Mouse (Mus musculus) ES-E14 (cell line): ENCODE data around the gene C1qtnf6. TPM values are rescaled to one million over a fixed set of nuclear protein-coding genes. Genes with fewer than 3 reads are reported as not detected.

Experiments
- DNase-seq: peaks from one replicate; pipeline ENCODE4 v3.0.0-alpha.2; 2013; ENCODE audit warnings: low read depth, low spot score
- H3K27ac ChIP-seq: 2 replicates; pipeline ENCODE4 v1.5.1; 2012; ENCODE audit warnings: low read depth, mild to moderate bottlenecking, low read length, moderate library complexity, mixed read lengths; ENCODE audit not compliant: poor library complexity, insufficient read depth, severe bottlenecking
- H3K36me3 ChIP-seq: 2 replicates; pipeline ENCODE4 v1.6.1; 2012; ENCODE audit warnings: mild to moderate bottlenecking, low read length, moderate library complexity, mixed read lengths; ENCODE audit not compliant: control insufficient read depth, poor library complexity, insufficient read depth, severe bottlenecking
- H3K4me1 ChIP-seq, 2 experiments: fragments of 150-350 bp in 1 of 2; sonication (generic) in 1 of 2; 2 replicates each; pipeline ENCODE4 v1.6.1; 2012; ENCODE audit warnings: low read length in 2 of 2, mild to moderate bottlenecking in 1 of 2, mixed read lengths in 1 of 2; ENCODE audit not compliant: control insufficient read depth in 2 of 2, insufficient read depth in 2 of 2, poor library complexity in 1 of 2
- H3K4me3 ChIP-seq, 2 experiments: fragments of 150-350 bp in 1 of 2; sonication (generic) in 1 of 2; 2 replicates each; pipeline ENCODE4 v1.5.1; 2012; ENCODE audit warnings: low read length in 2 of 2, low read depth in 1 of 2, mild to moderate bottlenecking in 1 of 2, mixed read lengths in 1 of 2; ENCODE audit not compliant: insufficient read depth in 1 of 2, poor library complexity in 1 of 2, severe bottlenecking in 1 of 2
- H3K9ac ChIP-seq: 2 replicates; pipeline ENCODE4 v1.6.1; 2012; ENCODE audit warnings: low read depth, mild to moderate bottlenecking, low read length, mixed read lengths; ENCODE audit not compliant: poor library complexity, insufficient read depth, severe bottlenecking
- H3K9me3 ChIP-seq: fragments of 150-350 bp; sonication (generic); 2 replicates; pipeline ENCODE4 v1.6.1; 2012; ENCODE audit warnings: low read depth, mild to moderate bottlenecking, low read length; ENCODE audit not compliant: control insufficient read depth, insufficient read depth
- CHD2 ChIP-seq: IDR thresholded peaks from 2 replicates; pipeline ENCODE4 v1.6.1; 2014; ENCODE audit warnings: mild to moderate bottlenecking, low read depth, low read length, inconsistent platforms
- HCFC1 ChIP-seq: IDR thresholded peaks from 2 replicates; pipeline ENCODE4 v1.6.1; 2012; ENCODE audit warnings: low read length, inconsistent platforms, borderline replicate concordance; ENCODE audit not compliant: insufficient read depth
- MAFK ChIP-seq: IDR thresholded peaks from 2 replicates; pipeline ENCODE4 v1.6.1; 2014; ENCODE audit warnings: mild to moderate bottlenecking, low read depth, low read length, inconsistent platforms; ENCODE audit not compliant: insufficient read depth
- ZC3H11A ChIP-seq: IDR thresholded peaks from 2 replicates; pipeline ENCODE4 v1.6.1; 2012; ENCODE audit warnings: low read depth, mild to moderate bottlenecking, inconsistent platforms, low read length, borderline replicate concordance
- ZNF384 ChIP-seq: IDR thresholded peaks from 2 replicates; pipeline ENCODE4 v1.6.1; 2012; ENCODE audit warnings: low read depth, low read length, inconsistent platforms
- in situ Hi-C, 2 experiments: fragments of 600-800 bp; cut with MboI; formaldehyde crosslinking; loops; one replicate each; pipeline ENCODE4 v1.15.1; 2025; ENCODE audit warnings: low sequenced_read_pairs in 2 of 2, inconsistent platforms in 1 of 2; ENCODE audit not compliant: unreplicated experiment in 2 of 2
- total RNA-seq: library from RNA; depleted of rRNA; stranded (reverse); fragments of 300-350 nt; gene quantifications from 2 replicates; pipeline ENCODE4 v1.2.3, GENCODE M21; 2012

C1qtnf6 gene
- total RNA-seq, 1 experiment = 1.8 TPM

- Histone ChIP-seq H3K36me3 (no peaks in the 10 kb centered on the region), H3K4me1 (no peaks in the 10 kb centered on the region), H3K4me3 (no peak overlapping the region), H3K27ac (no peak overlapping the region), H3K9ac (no peak overlapping the region), H3K9me3 (no peaks in the 10 kb centered on the region)
- no peak for TF ChIP-seq HCFC1
- TF ChIP-seq ZC3H11A = no peak
- TF ChIP-seq ZNF384 = no peak
- TF ChIP-seq MAFK = no peak
- no peak for TF ChIP-seq CHD2
- DNase-seq = no peak
- in situ Hi-C loops = no loop called here
Observed at GRCm38 (mm10) chr15:78504013-78504412, 27.2 kb downstream of the C1qtnf6 start.

- no peak for DNase-seq
- Histone ChIP-seq H3K4me1 (no peaks in the 10 kb centered on the region), H3K4me3 (no peak overlapping the region), H3K27ac (no peak overlapping the region), H3K9me3 (no peaks in the 10 kb centered on the region), H3K9ac (no peak overlapping the region), H3K36me3 (no peaks in the 10 kb centered on the region)
- in situ Hi-C loops = no loop called here
- no peak for TF ChIP-seq HCFC1
- no peak for TF ChIP-seq CHD2
- TF ChIP-seq MAFK = no peak
- no peak for TF ChIP-seq ZNF384
- no peak for TF ChIP-seq ZC3H11A
Observed at GRCm38 (mm10) chr15:78502437-78503132, 28.6 kb downstream of the C1qtnf6 start.

GRCm38 (mm10) chr15:78494968-78495406 lies 36.2 kb downstream of the C1qtnf6 start, which contains the start of gene Il2rb:
TSS of gene Il2rb (minus strand) at chr15:78495271.
- no peak within 1 kb of the TSS for H3K4me3 ChIP-seq
- H3K36me3 ChIP-seq = no peaks in the 10 kb centered on the region
- DNase-seq = no peak
- no peak within 1 kb of the TSS for H3K9ac ChIP-seq
- in situ Hi-C loops = no loop called here
- TF ChIP-seq CHD2 (no peak), HCFC1 (no peak), MAFK (no peak), ZC3H11A (no peak), ZNF384 (no peak)
- H3K9me3 ChIP-seq = no peaks in the 10 kb centered on the region
- H3K27ac ChIP-seq = no peak within 1 kb of the TSS
- no peaks in the 10 kb centered on the region for H3K4me1 ChIP-seq

- H3K36me3 ChIP-seq = no peaks in the 10 kb centered on the region
- TF ChIP-seq CHD2 (no peak), HCFC1 (no peak), ZNF384 (no peak), ZC3H11A (no peak), MAFK (no peak)
- H3K9me3 ChIP-seq = no peaks in the 10 kb centered on the region
- H3K27ac ChIP-seq = no peak overlapping the region
- in situ Hi-C loops = no loop called here
- no peak overlapping the region for H3K9ac ChIP-seq
- H3K4me3 ChIP-seq = no peak overlapping the region
- no peaks in the 10 kb centered on the region for H3K4me1 ChIP-seq
- no peak for DNase-seq
Observed at GRCm38 (mm10) chr15:78493401-78494010, 37.7 kb downstream of the C1qtnf6 start.
